Mouse (Mus musculus) heart, postnatal 36 days (tissue): ENCODE measurements at regions not wholly inside any gene's neighbourhood (a gene's known extent, or its start where the extent isn't known, plus 50 kb on each side); places are given as distances from the start of the nearest gene placed in this dataset.

ENCODE experiments used
- DNase-seq, 2 experiments: peaks; one replicate each; pipeline ENCODE4 v3.0.0; 2021 to 2022
- intact Hi-C: fragments of 180-260 bp; cut with DNase I; formaldehyde crosslinking; loops from one replicate; pipeline ENCODE4 v1.15.1; 2025

DNA sequence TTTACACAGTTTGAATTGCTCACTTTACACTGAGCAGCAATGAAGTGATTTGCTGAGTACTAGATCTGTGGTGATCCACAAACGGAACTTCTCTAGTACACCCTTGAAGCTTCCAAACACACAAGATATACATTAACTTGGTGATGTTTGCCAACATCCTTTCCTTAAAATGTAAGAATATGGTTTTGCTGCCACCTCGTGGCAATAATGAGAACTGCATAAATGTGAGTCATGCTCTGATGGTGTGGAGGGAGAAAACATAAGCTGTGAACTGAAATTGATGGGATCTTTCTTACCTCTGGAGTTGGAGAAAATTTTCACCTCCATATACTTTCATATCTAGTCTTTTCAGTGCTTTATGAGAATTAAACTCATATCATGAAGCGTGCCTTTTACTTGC is 51.6 kb downstream of the Bex3 start:
- DNase-seq, result peak; percentile 37 to 50
- intact Hi-C loops, result loop anchor here (1.0 to 5.0 kb wide), 3 partner anchors 84 to 274 kb away; no protein-coding TSS in a partner anchor

- intact Hi-C loops, result no loop called here
- no peak for DNase-seq
Observed at GRCm38 (mm10) chrX:136365809-136366208, 95.8 kb downstream of the Bex3 start.
